Mouse (Mus musculus) left cerebral cortex, postnatal 36 days (tissue): ENCODE results near the gene Zdhhc5. TPM values are rescaled to one million over a fixed set of nuclear protein-coding genes. Genes with fewer than 3 reads are reported as not detected.
"Not testable (repeated sequence)": the region's sequence is repeated elsewhere in the genome, so short reads cannot be mapped to it uniquely, and the experiment has no call there.

Source experiments
- DNase-seq, 2 experiments: peaks; one replicate each; pipeline ENCODE4 v3.0.0; 2021 to 2022; ENCODE audit warnings: low spot score in 2 of 2, mixed read lengths in 1 of 2
- intact Hi-C: fragments of 180-260 bp; cut with DNase I; formaldehyde crosslinking; loops from one replicate; pipeline ENCODE4 v1.15.1; 2025
- total RNA-seq, 2 experiments: library from RNA; stranded (reverse); gene quantifications; 2 replicates each; pipeline ENCODE4 v1.2.3; 2021

Zdhhc5 gene
- total RNA-seq, 2 experiments from 2014 or later, result 42.1 to 48.9 TPM

DNA sequence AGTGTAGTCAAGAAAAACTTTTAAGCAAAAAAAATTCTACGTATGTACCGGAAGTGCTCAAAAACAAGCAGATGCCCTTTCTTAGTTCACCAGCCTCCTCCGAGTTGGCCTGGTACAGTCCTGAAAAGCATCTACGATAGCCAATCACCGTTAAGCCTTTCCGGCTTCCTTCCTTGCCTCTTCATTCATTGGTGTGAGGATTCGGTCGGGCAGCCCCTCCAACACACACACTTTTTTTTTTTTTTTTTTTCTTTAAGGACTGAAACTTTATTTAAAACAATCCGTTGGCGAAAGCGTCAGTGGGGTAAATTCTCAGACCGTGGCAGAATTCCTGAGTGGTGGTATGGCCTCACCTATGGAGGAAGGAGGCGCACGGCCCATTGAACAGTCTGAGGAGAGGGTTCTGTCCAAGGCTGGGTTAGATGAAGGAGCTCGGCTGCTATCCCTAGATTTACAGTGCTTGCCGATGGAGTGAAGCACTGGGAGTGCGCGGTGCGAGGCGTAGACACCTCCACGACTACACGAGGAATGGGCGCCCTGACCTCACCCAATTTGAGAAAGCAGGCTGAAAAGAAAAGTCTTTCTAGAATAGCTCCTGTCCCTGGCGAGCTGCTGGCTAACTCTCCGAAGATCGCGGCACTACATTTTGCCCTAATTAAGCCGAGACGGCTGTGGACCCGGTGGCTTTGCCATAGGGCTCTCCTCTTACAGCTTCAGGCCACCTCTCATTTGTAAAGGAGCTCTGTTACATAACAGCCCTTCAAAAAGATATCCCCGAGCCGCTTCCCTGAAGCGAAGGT, 782 bp upstream of the Zdhhc5 start:
- DNase-seq, result peak; percentile 77
- intact Hi-C loops, result loop anchor here (1.0 to 5.0 kb wide), 2 partner anchors 12 to 82 kb away; partner anchors contain the start of genes Clp1 and Ube2l6

DNA sequence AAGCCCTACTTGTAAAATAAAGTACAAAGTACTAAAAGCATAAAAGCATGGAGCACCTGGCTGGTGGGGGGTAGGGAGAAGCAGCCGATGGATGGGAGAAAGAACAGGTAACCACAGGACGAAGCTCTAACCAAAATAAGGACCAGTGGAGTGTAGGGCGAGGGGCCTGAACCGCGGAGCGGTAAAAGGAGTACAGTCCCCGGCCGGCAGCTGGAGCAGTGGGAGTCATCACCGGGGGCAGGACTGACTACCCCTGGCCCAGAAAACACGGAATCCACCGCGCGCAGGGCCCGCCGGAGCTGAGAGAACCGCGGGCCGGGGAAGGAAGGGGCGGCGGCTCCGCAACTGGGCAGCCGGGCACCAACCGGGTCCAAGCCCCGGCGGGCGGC, 564 bp downstream of the Zdhhc5 start:
- no peak for DNase-seq
- intact Hi-C loops, result loop anchor here (5.0 kb wide), 1 partner anchor 37 kb away; the partner anchor contains the start of genes Gm28635, Med19 and Tmx2

- intact Hi-C loops, result loop anchor here (5.0 kb wide), 1 partner anchor 35 kb away; the partner anchor contains the start of genes Gm28635, Med19 and Tmx2
- no peak for DNase-seq
Measured at GRCm38 (mm10) chr2:84711898-84712297, 3.1 kb downstream of the Zdhhc5 start.

- intact Hi-C loops, result no loop called here
- no peak for DNase-seq
Measured at GRCm38 (mm10) chr2:84707523-84707922, 7.5 kb downstream of the Zdhhc5 start.

GRCm38 (mm10) chr2:84705295-84705694, 9.7 kb downstream of the Zdhhc5 start:
- no peak for DNase-seq
- intact Hi-C loops, result no loop called here

GRCm38 (mm10) chr2:84704329-84704728, 10.7 kb downstream of the Zdhhc5 start:
- DNase-seq, result no peak
- intact Hi-C loops, result no loop called here

- DNase-seq, result no peak
- intact Hi-C loops, result no loop called here
Measured at GRCm38 (mm10) chr2:84703497-84703896, 11.5 kb downstream of the Zdhhc5 start.

DNA sequence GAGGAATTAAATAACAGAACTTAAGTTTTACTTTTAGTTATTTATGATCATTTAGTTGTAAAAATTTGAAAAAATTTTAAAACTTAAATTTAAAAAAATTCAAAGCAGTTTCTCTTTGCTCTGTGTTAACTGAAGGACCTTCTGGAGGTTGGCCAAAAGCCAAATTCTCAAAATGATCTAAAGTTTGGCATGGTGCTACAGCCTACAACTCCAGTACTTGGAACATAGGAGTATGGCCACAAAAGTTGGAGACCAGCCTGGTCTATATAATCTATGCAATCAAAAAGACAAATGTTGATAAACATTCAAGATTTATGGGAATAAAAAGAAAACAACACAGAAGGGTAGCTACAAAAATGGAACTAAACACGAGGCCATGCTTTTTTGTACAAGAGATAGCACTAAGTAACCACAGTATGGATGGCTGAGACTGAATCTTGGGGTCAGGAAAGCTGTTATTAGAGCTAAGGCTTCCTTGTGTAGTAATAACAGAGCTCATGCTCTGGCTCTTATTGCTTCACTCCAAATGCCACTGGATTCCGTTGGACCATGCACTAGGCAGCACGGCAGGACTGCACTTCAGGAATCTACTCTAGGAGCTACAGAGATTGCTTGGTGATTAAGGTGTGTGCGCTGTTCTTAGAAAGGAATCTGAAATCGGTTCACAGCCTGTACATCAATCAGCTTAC, 19.8 kb downstream of the Zdhhc5 start:
- intact Hi-C loops, result no loop called here

GRCm38 (mm10) chr2:84690050-84690449, 24.9 kb downstream of the Zdhhc5 start:
- DNase-seq, result no peak
- intact Hi-C loops, result no loop called here

More for the DNA sequence above, 19.8 kb downstream of the Zdhhc5 start:
- DNase-seq, result no peak

- intact Hi-C loops, result no loop called here
- DNase-seq, result no peak
Measured at GRCm38 (mm10) chr2:84688080-84688844, 26.7 kb downstream of the Zdhhc5 start.

- no peak for DNase-seq
- intact Hi-C loops, result no loop called here
Measured at GRCm38 (mm10) chr2:84682605-84683183, 32.3 kb downstream of the Zdhhc5 start.

DNA sequence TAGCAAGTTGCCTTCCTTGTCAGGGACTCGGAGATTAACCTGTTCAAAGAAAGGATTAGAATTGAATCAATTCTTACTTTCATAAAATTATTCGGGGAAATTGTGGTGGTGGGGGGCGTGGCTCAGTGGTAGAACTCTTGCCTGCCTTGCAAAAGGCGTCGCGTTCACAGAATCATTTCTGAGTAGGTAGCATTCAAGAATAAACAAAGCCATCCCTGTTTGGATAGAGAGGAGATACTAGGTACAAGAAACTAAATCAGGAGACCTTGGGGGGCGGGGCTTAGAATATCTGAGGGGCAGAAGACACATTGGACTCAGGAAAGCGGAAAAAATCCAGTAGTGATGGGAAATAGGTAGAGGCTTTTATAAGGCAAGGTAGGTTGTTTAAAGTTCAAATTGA, 36.0 kb downstream of the Zdhhc5 start, which contains the start of gene Tmx2:
Tmx2 (minus strand) TSS at position 125 of the 400 bp plus-strand sequence.
- intact Hi-C loops, result loop anchor here (5.0 kb wide), 1 partner anchor 33 kb away; no protein-coding TSS in a partner anchor
- no peak for DNase-seq

DNA sequence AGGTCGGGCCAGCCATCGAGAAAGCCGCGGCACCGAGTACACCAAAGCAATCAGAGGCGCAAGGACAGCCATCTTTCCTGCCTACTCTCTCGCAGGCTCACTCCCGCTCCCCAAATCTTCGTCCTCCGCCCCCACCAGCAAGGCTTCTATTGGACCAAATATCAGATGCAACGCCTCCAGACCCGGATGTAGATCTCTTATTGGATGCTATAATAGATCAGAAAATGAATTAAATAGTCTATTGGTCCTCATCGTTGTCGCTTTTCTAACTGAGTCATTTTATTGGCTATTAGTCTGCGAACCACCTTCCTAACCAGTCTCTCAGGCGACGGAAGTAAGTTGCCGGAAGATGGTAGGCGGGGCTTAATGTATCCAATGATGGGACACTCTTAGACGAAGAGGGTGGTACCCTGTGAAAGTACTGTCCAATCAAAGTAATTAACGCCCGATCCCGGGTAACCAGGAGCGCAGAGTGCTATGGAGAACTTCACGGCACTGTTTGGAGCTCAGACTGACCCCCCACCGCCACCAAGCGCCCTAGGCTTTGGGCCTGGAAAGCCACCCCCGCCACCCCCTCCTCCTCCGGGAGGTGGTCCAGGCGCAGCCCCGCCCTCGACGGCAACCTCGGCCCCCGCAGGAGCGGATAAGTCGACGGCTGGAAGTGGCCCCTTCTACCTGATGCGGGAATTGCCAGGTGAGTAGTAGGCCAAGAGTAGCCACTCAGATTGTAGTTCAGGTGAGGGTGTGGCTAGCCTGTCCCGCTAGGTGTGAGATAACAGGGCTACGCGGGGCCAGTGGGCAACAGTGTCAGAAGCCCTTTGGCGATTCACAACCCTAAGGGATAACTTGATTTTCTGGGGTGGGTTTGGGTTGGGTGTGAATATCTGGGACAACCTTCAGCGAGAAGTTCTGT, 36.8 kb downstream of the Zdhhc5 start, which contains the start of the genes Gm28635 and Med19:
Gm28635 (minus strand) TSS at position 74 of the 913 bp plus-strand sequence.
Med19 (plus strand) TSS at position 435 of the 913 bp plus-strand sequence.
- peak; percentile 89 to 90 for DNase-seq
- intact Hi-C loops, result loop anchor here (5.0 kb wide), 1 partner anchor 34 kb away; no protein-coding TSS in a partner anchor

- no peak for DNase-seq
- intact Hi-C loops, result loop anchor here (5.0 kb wide), 1 partner anchor 35 kb away; no protein-coding TSS in a partner anchor
Measured at GRCm38 (mm10) chr2:84677270-84677967, 37.6 kb downstream of the Zdhhc5 start.

DNA sequence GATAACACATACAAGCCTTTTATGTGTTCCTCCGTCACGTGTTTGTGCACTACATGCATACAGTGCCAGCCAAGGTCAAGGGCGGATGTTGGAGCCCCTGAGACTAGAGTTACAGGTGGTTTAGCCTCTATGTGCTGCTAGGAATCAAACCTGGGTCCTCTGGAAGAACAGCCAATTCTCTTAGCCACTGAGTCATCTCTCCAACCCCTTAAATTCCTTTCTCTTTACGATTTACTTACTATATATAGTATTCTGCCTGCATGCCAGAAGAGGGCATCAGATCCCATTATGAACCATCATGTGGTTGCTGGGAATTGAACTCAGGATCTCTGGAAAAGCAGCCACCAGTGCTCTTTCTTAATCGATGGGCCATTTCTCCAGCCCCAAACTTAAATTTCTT, 43.4 kb downstream of the Zdhhc5 start:
- DNase-seq, intact Hi-C loops: not testable (repeated sequence)

DNA sequence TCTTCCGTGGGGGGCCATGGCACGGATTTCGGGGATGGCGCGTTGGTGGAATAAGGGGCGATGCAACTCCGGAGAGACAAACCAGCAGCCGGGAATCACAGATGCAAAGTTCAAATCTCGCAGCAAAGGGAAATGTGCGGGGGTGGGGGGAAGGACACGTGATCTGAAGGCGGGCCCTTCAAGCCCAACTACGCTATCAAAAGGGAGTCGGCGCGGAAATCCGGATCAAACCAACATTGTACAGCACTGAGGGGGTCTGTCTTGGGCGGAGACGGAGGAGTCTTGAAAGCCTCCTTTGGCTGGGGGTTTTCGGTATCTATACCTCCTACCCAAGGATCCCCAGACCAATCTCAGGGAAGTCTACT, 44.4 kb downstream of the Zdhhc5 start, which contains the start of gene Selenoh:
Selenoh (minus strand) TSS at position 202 of the 365 bp plus-strand sequence.
- DNase-seq, result peak; percentile 83 to 85
- intact Hi-C loops, result no loop called here

- no peak for DNase-seq
- intact Hi-C loops, result no loop called here
Measured at GRCm38 (mm10) chr2:84669828-84670568, 45.0 kb downstream of the Zdhhc5 start.
